Mouse (Mus musculus): Measurements from ENCODE around the gene Etfdh. TPM values are rescaled to one million over a fixed set of nuclear protein-coding genes. Genes with fewer than 3 reads are reported as not detected.

The Etfdh gene
- 38.8 and 45.8 TPM in 2 replicates for polyA plus RNA-seq (2015; fragmentation: Nextera tagmentation; extraction: Ambion mirVana)

- Histone ChIP-seq H3K4me3 (replicated peaks) (peak within 1 kb of the TSS; percentile 87), H3K4me1 (replicated peaks) (peaks cover 24% of the 10 kb centered on the region), H3K4me2 (peak within 1 kb of the TSS; percentile 86), H3K9ac (peak within 1 kb of the TSS; percentile 88), H3K36me3 (peaks cover 27% of the 10 kb centered on the region), H3K27me3 (no peaks in the 10 kb centered on the region), H3K9me3 (replicated peaks) (no peaks in the 10 kb centered on the region), H3K27ac (peak within 1 kb of the TSS; percentile 95)
- WGBS (ENCODE audit: insufficient replicate concordance): 2% methylated on average over 11 of the region's 11 CpGs
- ATAC-seq (ENCODE audit: low read depth): peak; percentile 27
- DNase-seq: peak; percentile 60
These were observed at the start of gene Etfdh for GRCm38 (mm10) chr3:79629416-79629730. TSS of gene Etfdh (minus strand) at chr3:79629500.

- DNase-seq (no peak), ATAC-seq (ENCODE audit: low read depth) (no peak)
- Histone ChIP-seq H3K36me3 (no peaks in the 10 kb centered on the region), H3K9ac (no peak overlapping the region), H3K27me3 (no peaks in the 10 kb centered on the region), H3K4me2 (no peak overlapping the region), H3K4me3 (replicated peaks) (no peak overlapping the region), H3K4me1 (replicated peaks) (no peaks in the 10 kb centered on the region), H3K9me3 (replicated peaks) (no peaks in the 10 kb centered on the region), H3K27ac (no peak overlapping the region)
- WGBS (ENCODE audit: insufficient replicate concordance): 54% methylated on average over 3 of the region's 3 CpGs
These were observed 47.1 kb upstream of the Etfdh start for GRCm38 (mm10) chr3:79676411-79676810.

- no peak overlapping the region for H3K27ac ChIP-seq
- H3K9ac ChIP-seq: no peak overlapping the region
- DNase-seq (no peak), ATAC-seq (ENCODE audit: low read depth) (no peak)
- H3K4me3 ChIP-seq (replicated peaks): no peak overlapping the region
- H3K27me3 ChIP-seq: no peaks in the 10 kb centered on the region
- H3K4me2 ChIP-seq: no peak overlapping the region
- H3K36me3 ChIP-seq: no peaks in the 10 kb centered on the region
- 54% methylated on average over 5 of the region's 5 CpGs for WGBS (ENCODE audit: insufficient replicate concordance)
- H3K4me1 ChIP-seq (replicated peaks): no peaks in the 10 kb centered on the region
- no peaks in the 10 kb centered on the region for H3K9me3 ChIP-seq (replicated peaks)
These were observed 45.3 kb upstream of the Etfdh start for GRCm38 (mm10) chr3:79674641-79675040.

GRCm38 (mm10) chr3:79673082-79673481 is 43.8 kb upstream of the Etfdh start:
- Histone ChIP-seq H3K4me2 (no peak overlapping the region), H3K27ac (no peak overlapping the region), H3K4me1 (replicated peaks) (no peaks in the 10 kb centered on the region), H3K9me3 (replicated peaks) (no peaks in the 10 kb centered on the region), H3K27me3 (no peaks in the 10 kb centered on the region), H3K4me3 (replicated peaks) (no peak overlapping the region), H3K36me3 (no peaks in the 10 kb centered on the region), H3K9ac (no peak overlapping the region)
- 8% methylated on average over 4 of the region's 4 CpGs for WGBS (ENCODE audit: insufficient replicate concordance)
- DNase-seq (peak; percentile 18), ATAC-seq (ENCODE audit: low read depth) (no peak)

GRCm38 (mm10) chr3:79672188-79672587 is 42.9 kb upstream of the Etfdh start:
- H3K4me1 ChIP-seq (replicated peaks): no peaks in the 10 kb centered on the region
- H3K4me3 ChIP-seq (replicated peaks): no peak overlapping the region
- H3K27me3 ChIP-seq: no peaks in the 10 kb centered on the region
- WGBS (ENCODE audit: insufficient replicate concordance): 76% methylated on average over 16 of the region's 16 CpGs
- DNase-seq (no peak), ATAC-seq (ENCODE audit: low read depth) (no peak)
- H3K27ac ChIP-seq: no peak overlapping the region
- H3K4me2 ChIP-seq: no peak overlapping the region
- H3K9ac ChIP-seq: no peak overlapping the region
- H3K9me3 ChIP-seq (replicated peaks): no peaks in the 10 kb centered on the region
- H3K36me3 ChIP-seq: no peaks in the 10 kb centered on the region

- no peak overlapping the region for H3K4me2 ChIP-seq
- 64% methylated on average over 7 of the region's 7 CpGs for WGBS (ENCODE audit: insufficient replicate concordance)
- ATAC-seq (ENCODE audit: low read depth) (no peak), DNase-seq (no peak)
- H3K4me1 ChIP-seq (replicated peaks): no peaks in the 10 kb centered on the region
- H3K9me3 ChIP-seq (replicated peaks): no peaks in the 10 kb centered on the region
- H3K36me3 ChIP-seq: no peaks in the 10 kb centered on the region
- no peak overlapping the region for H3K9ac ChIP-seq
- H3K27ac ChIP-seq: no peak overlapping the region
- no peaks in the 10 kb centered on the region for H3K27me3 ChIP-seq
- H3K4me3 ChIP-seq (replicated peaks): no peak overlapping the region
These were observed 41.3 kb upstream of the Etfdh start for GRCm38 (mm10) chr3:79670556-79670955.

GRCm38 (mm10) chr3:79664787-79665408 is 35.6 kb upstream of the Etfdh start:
- H3K4me1 ChIP-seq (replicated peaks): no peaks in the 10 kb centered on the region
- H3K9ac ChIP-seq: no peak overlapping the region
- no peaks in the 10 kb centered on the region for H3K9me3 ChIP-seq (replicated peaks)
- H3K4me2 ChIP-seq: no peak overlapping the region
- no peak overlapping the region for H3K4me3 ChIP-seq (replicated peaks)
- 25% methylated on average over 9 of the region's 9 CpGs for WGBS (ENCODE audit: insufficient replicate concordance)
- DNase-seq (peak; percentile 20), ATAC-seq (ENCODE audit: low read depth) (no peak)
- no peaks in the 10 kb centered on the region for H3K36me3 ChIP-seq
- H3K27ac ChIP-seq: no peak overlapping the region
- H3K27me3 ChIP-seq: 0 out of 2 replicates have a peak, but pooled peaks cover 2% of the 10 kb centered on the region

GRCm38 (mm10) chr3:79656682-79657081 is 27.4 kb upstream of the Etfdh start:
- 44% methylated on average over 5 of the region's 5 CpGs for WGBS (ENCODE audit: insufficient replicate concordance)
- H3K4me2 ChIP-seq: no peak overlapping the region
- DNase-seq (no peak), ATAC-seq (ENCODE audit: low read depth) (no peak)
- H3K27me3 ChIP-seq: no peaks in the 10 kb centered on the region
- H3K27ac ChIP-seq: no peak overlapping the region
- H3K4me1 ChIP-seq (replicated peaks): no peaks in the 10 kb centered on the region
- H3K4me3 ChIP-seq (replicated peaks): no peak overlapping the region
- H3K36me3 ChIP-seq: no peaks in the 10 kb centered on the region
- H3K9me3 ChIP-seq (replicated peaks): no peaks in the 10 kb centered on the region
- H3K9ac ChIP-seq: no peak overlapping the region

GRCm38 (mm10) chr3:79652129-79652528 is 22.8 kb upstream of the Etfdh start:
- H3K36me3 ChIP-seq: no peaks in the 10 kb centered on the region
- no peaks in the 10 kb centered on the region for H3K4me1 ChIP-seq (replicated peaks)
- H3K9me3 ChIP-seq (replicated peaks): no peaks in the 10 kb centered on the region
- no peak overlapping the region for H3K4me2 ChIP-seq
- H3K27ac ChIP-seq: no peak overlapping the region
- no peak overlapping the region for H3K9ac ChIP-seq
- ATAC-seq (ENCODE audit: low read depth): no peak
- H3K4me3 ChIP-seq (replicated peaks): no peak overlapping the region
- WGBS (ENCODE audit: insufficient replicate concordance): 76% methylated on average over 6 of the region's 6 CpGs
- no peaks in the 10 kb centered on the region for H3K27me3 ChIP-seq
- DNase-seq: no peak

GRCm38 (mm10) chr3:79628561-79629415 is 512 bp downstream of the Etfdh start, which contains the start of gene 4930579G24Rik:
TSS of gene 4930579G24Rik (plus strand) at chr3:79629079.
- H3K27me3 ChIP-seq: no peaks in the 10 kb centered on the region
- under 1% methylated on average over 60 of the region's 60 CpGs for WGBS (ENCODE audit: insufficient replicate concordance)
- peak; percentile 97 for ATAC-seq (ENCODE audit: low read depth)
- H3K4me1 ChIP-seq (replicated peaks): peaks cover 24% of the 10 kb centered on the region
- peak; percentile 96 for DNase-seq
- H3K4me2 ChIP-seq: peak within 1 kb of the TSS; percentile 86
- H3K4me3 ChIP-seq (replicated peaks): peak within 1 kb of the TSS; percentile 87
- H3K9me3 ChIP-seq (replicated peaks): no peaks in the 10 kb centered on the region
- peak within 1 kb of the TSS; percentile 88 for H3K9ac ChIP-seq
- peak within 1 kb of the TSS; percentile 95 for H3K27ac ChIP-seq
- peaks cover 25% of the 10 kb centered on the region for H3K36me3 ChIP-seq

GRCm38 (mm10) chr3:79628182-79628560 is 1.1 kb downstream of the Etfdh start:
- ATAC-seq (ENCODE audit: low read depth) (no peak), DNase-seq (peak; percentile 50)
- Histone ChIP-seq H3K9me3 (replicated peaks) (no peaks in the 10 kb centered on the region), H3K27ac (peak overlapping the region; percentile 95), H3K4me1 (replicated peaks) (peaks cover 24% of the 10 kb centered on the region), H3K36me3 (peaks cover 19% of the 10 kb centered on the region), H3K4me2 (peak overlapping the region; percentile 86), H3K27me3 (no peaks in the 10 kb centered on the region), H3K4me3 (replicated peaks) (peak overlapping the region; percentile 87), H3K9ac (peak overlapping the region; percentile 86)
- WGBS (ENCODE audit: insufficient replicate concordance): under 1% methylated on average over 9 of the region's 9 CpGs

Data from liver, embryonic 13.5 days (tissue).